Mouse (Mus musculus) hindbrain, postnatal 0 days (tissue): ENCODE measurements at regions not wholly inside any gene's neighbourhood (a gene's known extent, or its start where the extent isn't known, plus 50 kb on each side); places are given as distances from the start of the nearest gene placed in this dataset.

Source experiments
- ATAC-seq: fragments of 200-750 bp; cut with Nextera tagmentation; 2 replicates; pipeline ENCODE4 v1.8.0; 2017; ENCODE audit warnings: mild to moderate bottlenecking, moderate TSS enrichment, moderate library complexity
- DNase-seq: peaks from one replicate; pipeline ENCODE4 v3.0.0-alpha.2; 2015; ENCODE audit warnings: low spot score
- H3K27ac ChIP-seq: fragments of 300-500 bp; sonication (generic); 2 replicates; pipeline ENCODE4 v1.5.1; 2014; ENCODE audit warnings: mild to moderate bottlenecking
- H3K27me3 ChIP-seq: fragments of 300-500 bp; sonication (generic); 2 replicates; pipeline ENCODE4 v1.6.1; 2014; ENCODE audit warnings: low read length, mixed read lengths; ENCODE audit not compliant: insufficient read depth
- H3K36me3 ChIP-seq: fragments of 300-500 bp; sonication (generic); 2 replicates; pipeline ENCODE4 v1.6.1; 2014; ENCODE audit warnings: low read length, mixed read lengths; ENCODE audit not compliant: insufficient read depth
- H3K4me1 ChIP-seq: fragments of 300-500 bp; sonication (generic); 2 replicates; pipeline ENCODE4 v1.6.1; 2014; ENCODE audit warnings: antibody characterized with exemption, low read length, mixed read lengths; ENCODE audit not compliant: insufficient read depth
- H3K4me2 ChIP-seq: fragments of 300-500 bp; sonication (generic); 2 replicates; pipeline ENCODE4 v1.6.1; 2014; ENCODE audit warnings: low read depth, mild to moderate bottlenecking, low read length, moderate library complexity, mixed read lengths
- H3K4me3 ChIP-seq: fragments of 300-500 bp; sonication (generic); 2 replicates; pipeline ENCODE4 v1.5.1; 2014; ENCODE audit warnings: low read length
- H3K9ac ChIP-seq: fragments of 300-500 bp; sonication (generic); replicated peaks from 2 replicates; pipeline ENCODE4 v1.6.1; 2014; ENCODE audit warnings: mild to moderate bottlenecking, low read length, moderate library complexity, mixed read lengths
- H3K9me3 ChIP-seq: fragments of 300-500 bp; sonication (generic); 2 replicates; pipeline ENCODE4 v1.6.1; 2016; ENCODE audit warnings: low read length, mixed read lengths
- CTCF ChIP-seq: IDR thresholded peaks from 2 replicates; pipeline ENCODE4 v1.5.1; 2016; ENCODE audit warnings: antibody characterized with exemption, control low read depth, low read depth
- WGBS: fragments of 180-500 bp; shearing (Covaris S2); extraction: QIAGEN DNeasy Blood & Tissue Kit; methylation state at CpG from one replicate; pipeline ENCODE4 v1.1.7; 2014; 5-methylcytosine and 5-hydroxymethylcytosine counted together

GRCm38 (mm10) chr17:77913962-77914450, 286.0 kb upstream of the Crim1 start:
- H3K9ac ChIP-seq: no peak overlapping the region
- DNase-seq (no peak), ATAC-seq (no peak)
- H3K36me3 ChIP-seq: no peaks in the 10 kb centered on the region
- no peak for TF ChIP-seq CTCF
- H3K27me3 ChIP-seq: no peaks in the 10 kb centered on the region
- no peak overlapping the region for H3K4me2 ChIP-seq
- H3K27ac ChIP-seq: no peak overlapping the region
- H3K4me1 ChIP-seq: no peaks in the 10 kb centered on the region
- 88% methylated on average over 4 of the region's 4 CpGs for WGBS
- H3K9me3 ChIP-seq: no peaks in the 10 kb centered on the region
- H3K4me3 ChIP-seq: no peak overlapping the region

GRCm38 (mm10) chr17:77930253-77930652, 269.8 kb upstream of the Crim1 start:
- 51% methylated on average over 3 of the region's 3 CpGs for WGBS
- H3K27ac ChIP-seq: peak overlapping the region; percentile 3; the same call in 1 of the 2 replicates

DNA sequence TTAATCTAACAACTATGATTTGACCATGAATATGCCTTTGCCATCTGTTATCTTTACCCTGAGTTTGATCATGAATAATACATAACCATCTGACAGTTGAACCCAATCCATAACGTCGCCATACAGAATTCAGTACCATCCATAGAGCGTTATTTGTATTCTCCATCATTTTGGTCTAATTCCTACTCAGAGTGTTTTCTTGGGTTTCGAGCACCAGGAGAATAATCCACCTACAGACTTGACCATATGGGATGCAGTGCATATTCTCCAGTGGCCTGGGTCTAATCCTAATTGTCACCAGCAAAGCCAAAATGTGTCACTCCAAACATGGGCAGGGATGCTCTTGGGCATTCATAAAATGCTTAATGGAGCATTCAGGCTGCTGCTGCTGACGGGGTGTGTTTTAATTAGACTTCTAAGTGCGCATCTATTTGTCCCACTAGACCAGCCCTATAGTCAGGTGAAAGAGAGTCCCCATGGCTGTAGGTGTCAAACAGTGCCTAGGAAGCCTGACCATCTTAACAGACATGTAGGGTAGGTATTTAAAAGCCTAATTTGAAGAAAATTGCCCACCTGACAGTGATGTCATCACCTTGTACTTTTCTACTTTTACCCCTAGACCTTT, 269.0 kb upstream of the Crim1 start:
- TF ChIP-seq CTCF: no peak
- no peaks in the 10 kb centered on the region for H3K9me3 ChIP-seq
- WGBS: 46% methylated on average over 6 of the region's 6 CpGs
- DNase-seq (peak; percentile 72), ATAC-seq (peak; percentile 83)
- H3K4me3 ChIP-seq: no peak overlapping the region
- H3K27me3 ChIP-seq: no peaks in the 10 kb centered on the region
- no peak overlapping the region for H3K27ac ChIP-seq
- no peaks in the 10 kb centered on the region for H3K36me3 ChIP-seq
- no peaks in the 10 kb centered on the region for H3K4me1 ChIP-seq
- H3K9ac ChIP-seq: no peak overlapping the region
- no peak overlapping the region for H3K4me2 ChIP-seq

More at GRCm38 (mm10) chr17:77930253-77930652, 269.8 kb upstream of the Crim1 start:
- 0 out of 2 replicates have a peak, but pooled peaks have one; percentile 18 for ATAC-seq
- Histone ChIP-seq H3K27me3 (no peaks in the 10 kb centered on the region), H3K4me3 (no peak overlapping the region), H3K4me1 (no peaks in the 10 kb centered on the region), H3K36me3 (no peaks in the 10 kb centered on the region), H3K4me2 (no peak overlapping the region), H3K9ac (no peak overlapping the region), H3K9me3 (no peaks in the 10 kb centered on the region)
- TF ChIP-seq CTCF: no peak
- no peak for DNase-seq

DNA sequence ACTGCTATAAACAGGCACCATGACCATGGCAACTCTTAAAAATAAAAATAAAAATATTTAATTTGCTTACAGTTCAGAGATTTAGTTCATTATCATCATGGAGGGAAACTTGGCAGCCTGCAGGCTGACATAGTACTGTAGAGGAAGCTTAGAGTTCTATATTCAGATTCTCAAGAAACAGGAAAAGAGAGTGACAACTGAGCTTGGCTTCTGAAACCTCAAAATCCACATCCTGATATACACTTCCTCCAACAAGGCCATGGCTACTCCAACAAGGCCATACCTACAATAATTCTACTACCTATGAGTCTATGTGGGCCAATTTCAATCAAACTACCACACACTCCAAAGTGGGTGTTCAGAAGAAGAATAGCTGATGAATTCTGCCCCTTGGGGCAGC, 266.9 kb upstream of the Crim1 start:
- DNase-seq (no peak), ATAC-seq (no peak)
- no peak for TF ChIP-seq CTCF

DNA sequence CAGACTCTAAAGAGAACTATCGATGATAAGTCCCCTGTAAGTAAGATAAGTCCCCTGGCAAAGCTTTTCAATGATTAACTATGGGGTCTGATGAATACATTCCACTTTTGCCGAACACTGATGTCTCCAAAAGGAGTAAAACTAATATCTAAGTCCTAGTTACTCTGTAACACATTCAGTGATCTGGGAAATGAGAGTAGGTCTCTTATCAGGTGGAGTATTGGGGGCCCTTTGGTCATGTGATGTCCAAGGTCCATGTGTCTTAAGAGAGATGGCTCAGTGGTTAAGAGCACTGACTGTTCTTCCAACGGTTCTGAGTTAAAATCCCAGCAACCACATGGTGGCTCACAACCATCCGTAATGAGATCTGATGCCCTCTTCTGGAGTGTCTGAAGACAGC, 242.0 kb upstream of the Crim1 start:
- DNase-seq (no peak), ATAC-seq (no peak)
- WGBS: 85% methylated on average over 4 of the region's 4 CpGs
- no peak overlapping the region for H3K27ac ChIP-seq
- no peak overlapping the region for H3K4me2 ChIP-seq
- no peak overlapping the region for H3K9ac ChIP-seq
- H3K9me3 ChIP-seq: no peaks in the 10 kb centered on the region
- no peaks in the 10 kb centered on the region for H3K27me3 ChIP-seq
- no peaks in the 10 kb centered on the region for H3K4me1 ChIP-seq
- H3K36me3 ChIP-seq: no peaks in the 10 kb centered on the region
- no peak overlapping the region for H3K4me3 ChIP-seq
- no peak for TF ChIP-seq CTCF

More for the DNA sequence above, 266.9 kb upstream of the Crim1 start:
- H3K4me2 ChIP-seq: no peak overlapping the region
- no peaks in the 10 kb centered on the region for H3K36me3 ChIP-seq
- no peak overlapping the region for H3K9ac ChIP-seq
- H3K27me3 ChIP-seq: no peaks in the 10 kb centered on the region
- no peaks in the 10 kb centered on the region for H3K9me3 ChIP-seq
- no peak overlapping the region for H3K4me3 ChIP-seq
- no peaks in the 10 kb centered on the region for H3K4me1 ChIP-seq
- H3K27ac ChIP-seq: no peak overlapping the region

GRCm38 (mm10) chr17:77961296-77961695, 238.8 kb upstream of the Crim1 start:
- Histone ChIP-seq H3K9ac (no peak overlapping the region), H3K4me3 (no peak overlapping the region), H3K4me2 (no peak overlapping the region), H3K27me3 (no peaks in the 10 kb centered on the region), H3K27ac (no peak overlapping the region), H3K9me3 (no peaks in the 10 kb centered on the region), H3K4me1 (no peaks in the 10 kb centered on the region), H3K36me3 (no peaks in the 10 kb centered on the region)
- no peak for TF ChIP-seq CTCF
- DNase-seq: no peak
- 76% methylated on average over 5 of the region's 5 CpGs for WGBS
- ATAC-seq: no peak

GRCm38 (mm10) chr17:77963358-77963757, 236.7 kb upstream of the Crim1 start:
- Histone ChIP-seq H3K4me1 (no peaks in the 10 kb centered on the region), H3K27ac (no peak overlapping the region), H3K9ac (no peak overlapping the region), H3K4me3 (no peak overlapping the region), H3K9me3 (no peaks in the 10 kb centered on the region), H3K4me2 (no peak overlapping the region), H3K27me3 (no peaks in the 10 kb centered on the region), H3K36me3 (no peaks in the 10 kb centered on the region)
- DNase-seq: no peak
- no peak for TF ChIP-seq CTCF
- ATAC-seq: no peak
- WGBS: 74% methylated on average over 4 of the region's 4 CpGs
